ENCODE assay signal across 7 mouse cellular contexts in the genomic region with DNA sequence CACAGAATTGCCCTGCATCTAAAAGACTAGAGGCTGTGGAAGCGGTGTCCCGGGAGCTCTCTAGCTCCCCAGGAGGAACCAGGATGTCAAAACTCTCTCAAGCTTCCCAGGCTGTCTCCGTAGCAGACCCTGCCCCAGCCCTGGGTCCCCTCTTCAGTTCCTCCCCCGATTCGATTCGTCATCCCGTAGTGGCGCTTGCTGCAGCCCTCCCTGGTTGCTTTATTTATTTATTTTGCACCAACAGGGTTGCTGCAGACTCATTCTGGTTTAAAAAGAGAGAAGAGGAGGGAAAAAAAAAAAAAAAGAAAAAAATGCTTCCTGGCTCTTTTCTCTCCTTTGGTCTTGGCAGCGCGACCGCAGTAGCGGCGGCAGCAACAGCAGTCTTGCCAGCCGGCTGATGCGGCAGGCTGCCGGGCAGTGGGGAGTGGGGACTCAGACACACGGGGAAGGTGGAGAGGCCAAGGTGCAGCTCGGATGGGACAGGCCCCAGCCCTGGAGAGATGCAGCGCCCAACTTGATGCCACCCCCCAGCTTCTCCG. TPM values are rescaled to one million over a fixed set of nuclear protein-coding genes. Genes with fewer than 3 reads are reported as not detected.
DNase-seq lines count a peak whose midpoint lies in the region; ATAC-seq and TF ChIP-seq lines count a peak whose summit lies in the region.

No protein-coding gene starts in this region.

- no peaks in the 10 kb centered on the region for H3K9me3 ChIP-seq in lung, embryonic 15.5 days
- H3K9me3 ChIP-seq in forebrain, postnatal 0 days (ENCODE audit: low read length) = no peaks in the 10 kb centered on the region
- H3K9me3 ChIP-seq in limb, embryonic 12.5 days = no peaks in the 10 kb centered on the region

- no peak for TF ChIP-seq POLR2A in olfactory bulb, adult 2 months (IDR thresholded peaks at IDR 0.05; ENCODE audit: insufficient read depth, low read depth, low read length)

- H3K4me2 ChIP-seq in lung, embryonic 15.5 days = peak overlapping the region; percentile 52
- H3K4me2 ChIP-seq in forebrain, postnatal 0 days (ENCODE audit: low read depth) = peak overlapping the region; percentile 79
- peak overlapping the region; percentile 51 for H3K4me2 ChIP-seq in limb, embryonic 12.5 days

- DNase-seq in lung, postnatal 14 days = no peak
- peak; percentile 86 for DNase-seq in forebrain, postnatal 0 days
- DNase-seq in spleen, postnatal 4 days (ENCODE audit: low spot score in 2 of 2) = no peak

- WGBS in lung, embryonic 15.5 days = 2% methylated on average over 20 of the region's 20 CpGs
- WGBS in forebrain, postnatal 0 days = under 1% methylated on average over 20 of the region's 20 CpGs
- 3% methylated on average over 20 of the region's 20 CpGs for WGBS in limb, embryonic 12.5 days
- WGBS in olfactory bulb, adult 2 months = 1% methylated on average over 20 of the region's 20 CpGs

- H3K9ac ChIP-seq in lung, embryonic 15.5 days = no peak overlapping the region
- H3K9ac ChIP-seq in forebrain, postnatal 0 days = peak overlapping the region; percentile 53
- 0 out of 2 replicates have a peak overlapping the region, but pooled peaks have one; percentile 31 for H3K9ac ChIP-seq in limb, embryonic 12.5 days (replicated peaks)

- H3K4me3 ChIP-seq in lung, embryonic 15.5 days = peak overlapping the region; percentile 26
- H3K4me3 ChIP-seq in forebrain, postnatal 0 days (ENCODE audit: low read depth, low read length) = peak overlapping the region; percentile 38
- peak overlapping the region; percentile 24 for H3K4me3 ChIP-seq in limb, embryonic 12.5 days (replicated peaks)
- H3K4me3 ChIP-seq in olfactory bulb, adult 2 months (ENCODE audit: insufficient read depth, low read depth, low read length) = peak overlapping the region; percentile 44

- H3K27ac ChIP-seq in lung, embryonic 15.5 days = no peak overlapping the region
- H3K27ac ChIP-seq in forebrain, postnatal 0 days (ENCODE audit: low read depth, low read length) = peak overlapping the region; percentile 57; the same call in 1 of the 2 replicates
- no peak overlapping the region for H3K27ac ChIP-seq in limb, embryonic 12.5 days
- no peak overlapping the region for H3K27ac ChIP-seq in olfactory bulb, adult 2 months (ENCODE audit: insufficient read depth, low read depth, low read length)

- H3K36me3 ChIP-seq in lung, embryonic 15.5 days = no peaks in the 10 kb centered on the region
- no peaks in the 10 kb centered on the region for H3K36me3 ChIP-seq in forebrain, postnatal 0 days (ENCODE audit: insufficient read depth)
- H3K36me3 ChIP-seq in limb, embryonic 12.5 days = no peaks in the 10 kb centered on the region

- peaks cover 10% of the 10 kb centered on the region; the same call in 1 of the 2 replicates for H3K4me1 ChIP-seq in lung, embryonic 15.5 days
- H3K4me1 ChIP-seq in forebrain, postnatal 0 days (ENCODE audit: insufficient read depth) = 0 out of 2 replicates have a peak, but pooled peaks cover 5% of the 10 kb centered on the region
- H3K4me1 ChIP-seq in limb, embryonic 12.5 days (replicated peaks) = 0 out of 2 replicates have a peak, but pooled peaks cover 2% of the 10 kb centered on the region
- peaks cover 11% of the 10 kb centered on the region for H3K4me1 ChIP-seq in olfactory bulb, adult 2 months (ENCODE audit: control insufficient read depth, insufficient read depth, low read length)

- 0 out of 2 replicates have a peak, but pooled peaks have one; percentile 8 for ATAC-seq in lung, embryonic 15.5 days (ENCODE audit: borderline replicate concordance, extremely low read depth, low FRiP score, low TSS enrichment)
- peak; percentile 68 for ATAC-seq in common myeloid progenitor, adult 5-6 weeks (replicated peaks; ENCODE audit: low read depth, poor library complexity, severe bottlenecking)
- ATAC-seq in forebrain, postnatal 0 days = peak; percentile 98
- ATAC-seq in limb, embryonic 12.5 days (ENCODE audit: insufficient number of reproducible peaks, insufficient read depth, low FRiP score, low TSS enrichment, low read depth) = no peak

- peaks cover 51% of the 10 kb centered on the region for H3K27me3 ChIP-seq in lung, embryonic 15.5 days
- no peaks in the 10 kb centered on the region for H3K27me3 ChIP-seq in forebrain, postnatal 0 days (ENCODE audit: insufficient read depth, low read length)
- peaks cover 87% of the 10 kb centered on the region for H3K27me3 ChIP-seq in limb, embryonic 12.5 days

- TF ChIP-seq CTCF in forebrain, postnatal 0 days (IDR thresholded peaks at IDR 0.05; ENCODE audit: low read depth) = peak; percentile 57
- TF ChIP-seq CTCF in olfactory bulb, adult 2 months (IDR thresholded peaks at IDR 0.05; ENCODE audit: insufficient read depth, low read depth, low read length) = no peak

RNA-seq across cellular contexts. Expression of gene Lingo4, which starts 0.7 kb away (rescaled TPM):
- polyA plus RNA-seq in lung, embryonic 15.5 days (2015; fragmentation: Nextera tagmentation; extraction: Ambion mirVana) = 0.25 and 0.26 TPM in 2 replicates
- total RNA-seq in common myeloid progenitor, adult 5-6 weeks (2017) = not detected in 2 replicates
- total RNA-seq in forebrain, postnatal 0 days (2014; rRNA removed) = 1.0 TPM in 2 replicates
- polyA plus RNA-seq in forebrain, postnatal 0 days (2015; fragmentation: Nextera tagmentation; extraction: Ambion mirVana) = 0.43 and 1.2 TPM in 2 replicates
- 0.09 TPM in 1 of 2 replicates, not detected in the other for polyA plus RNA-seq in limb, embryonic 12.5 days (2016; fragmentation: Nextera tagmentation; extraction: Ambion mirVana)
- polyA plus RNA-seq in olfactory bulb, adult 2 months (2012; ENCODE audit: insufficient read depth, insufficient read length, low replicate concordance, missing spikeins) = not detected in 2 replicates

RNA-seq across cellular contexts. Expression of gene Tdrkh, which starts 14.1 kb away (rescaled TPM):
- polyA plus RNA-seq in lung, embryonic 15.5 days (2015; fragmentation: Nextera tagmentation; extraction: Ambion mirVana) = 11.7 and 11.8 TPM in 2 replicates
- 10.8 and 14.7 TPM in 2 replicates for total RNA-seq in common myeloid progenitor, adult 5-6 weeks (2017)
- total RNA-seq in forebrain, postnatal 0 days (2014; rRNA removed) = 9.8 and 13.6 TPM in 2 replicates
- 43.8 and 49.2 TPM in 2 replicates for polyA plus RNA-seq in forebrain, postnatal 0 days (2015; fragmentation: Nextera tagmentation; extraction: Ambion mirVana)
- 8.5 and 8.6 TPM in 2 replicates for polyA plus RNA-seq in limb, embryonic 12.5 days (2016; fragmentation: Nextera tagmentation; extraction: Ambion mirVana)
- not detected in 2 replicates for polyA plus RNA-seq in olfactory bulb, adult 2 months (2012; ENCODE audit: insufficient read depth, insufficient read length, low replicate concordance, missing spikeins)

RNA-seq across cellular contexts. Expression of gene Rorc, which starts 26.4 kb away (rescaled TPM):
- polyA plus RNA-seq in lung, embryonic 15.5 days (2015; fragmentation: Nextera tagmentation; extraction: Ambion mirVana) = 6.1 and 6.8 TPM in 2 replicates
- not detected in 2 replicates for total RNA-seq in common myeloid progenitor, adult 5-6 weeks (2017)
- 0.29 and 0.46 TPM in 2 replicates for total RNA-seq in forebrain, postnatal 0 days (2014; rRNA removed)
- 0.25 and 0.27 TPM in 2 replicates for polyA plus RNA-seq in forebrain, postnatal 0 days (2015; fragmentation: Nextera tagmentation; extraction: Ambion mirVana)
- 1.1 TPM in 2 replicates for polyA plus RNA-seq in limb, embryonic 12.5 days (2016; fragmentation: Nextera tagmentation; extraction: Ambion mirVana)
- 118 TPM in 1 of 2 replicates, not detected in the other for polyA plus RNA-seq in olfactory bulb, adult 2 months (2012; ENCODE audit: insufficient read depth, insufficient read length, low replicate concordance, missing spikeins)

RNA-seq across cellular contexts. Expression of gene C2cd4d, which starts 36.8 kb away (rescaled TPM):
- 0.45 and 1.1 TPM in 2 replicates for polyA plus RNA-seq in lung, embryonic 15.5 days (2015; fragmentation: Nextera tagmentation; extraction: Ambion mirVana)
- not detected in 2 replicates for total RNA-seq in common myeloid progenitor, adult 5-6 weeks (2017)
- total RNA-seq in forebrain, postnatal 0 days (2014; rRNA removed) = 0.62 and 3.0 TPM in 2 replicates
- 1.7 TPM in 2 replicates for polyA plus RNA-seq in forebrain, postnatal 0 days (2015; fragmentation: Nextera tagmentation; extraction: Ambion mirVana)
- polyA plus RNA-seq in limb, embryonic 12.5 days (2016; fragmentation: Nextera tagmentation; extraction: Ambion mirVana) = 2.0 and 2.1 TPM in 2 replicates
- polyA plus RNA-seq in olfactory bulb, adult 2 months (2012; ENCODE audit: insufficient read depth, insufficient read length, low replicate concordance, missing spikeins) = not detected in 2 replicates

RNA-seq across cellular contexts. Expression of gene Mrpl9, which starts 44.1 kb away (rescaled TPM):
- polyA plus RNA-seq in lung, embryonic 15.5 days (2015; fragmentation: Nextera tagmentation; extraction: Ambion mirVana) = 59.5 and 62.6 TPM in 2 replicates
- total RNA-seq in common myeloid progenitor, adult 5-6 weeks (2017) = 65.6 and 77.6 TPM in 2 replicates
- 66.4 and 71.6 TPM in 2 replicates for total RNA-seq in forebrain, postnatal 0 days (2014; rRNA removed)
- 51.9 and 56.7 TPM in 2 replicates for polyA plus RNA-seq in forebrain, postnatal 0 days (2015; fragmentation: Nextera tagmentation; extraction: Ambion mirVana)
- 69.3 and 69.9 TPM in 2 replicates for polyA plus RNA-seq in limb, embryonic 12.5 days (2016; fragmentation: Nextera tagmentation; extraction: Ambion mirVana)
- not detected in 2 replicates for polyA plus RNA-seq in olfactory bulb, adult 2 months (2012; ENCODE audit: insufficient read depth, insufficient read length, low replicate concordance, missing spikeins)

Comparison
In these comparisons a context has a peak if more than half of its experiments do, and no peak if none do; other contexts are left out.
1. RNA of gene Rorc, which starts 26.4 kb away (polyA plus RNA-seq): 118 TPM in olfactory bulb, adult 2 months; 6.1 to 6.8 TPM in lung, embryonic 15.5 days, 1.1 TPM in limb, embryonic 12.5 days and 0.25 to 0.27 TPM in forebrain, postnatal 0 days; every median in the first group is over 10 times any median in the second.
2. Peak in every context shown above with its lines, with median percentiles within 50 percentile points of each other: H3K4me2 ChIP-seq and H3K4me3 ChIP-seq.